16 mouse cellular contexts compared by ENCODE assay signal in the genomic region with DNA sequence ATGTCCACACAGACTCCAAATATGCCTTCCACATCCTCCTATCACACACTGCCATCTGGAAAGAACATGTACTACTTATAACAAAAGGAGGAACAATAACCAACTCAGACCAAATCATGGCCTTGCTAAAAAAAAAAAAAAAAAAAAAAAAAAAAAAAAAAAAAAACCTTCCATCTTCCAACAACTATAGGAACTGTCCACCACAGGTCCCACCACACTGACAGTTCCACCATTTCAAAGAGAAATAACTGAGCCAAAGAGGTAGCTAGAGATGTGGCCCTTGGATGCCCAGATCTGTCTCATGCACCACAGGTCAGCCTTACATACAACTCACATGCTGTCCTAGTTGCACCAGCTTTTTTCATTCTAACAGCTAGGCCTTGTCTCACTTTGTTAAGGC.
"Had no signal": no experiment of that assay in that cellular context is flagged by ENCODE, and none has a peak within 500 bp of the region (broad histone marks: within the 10 kb centered on the region; RNA-seq: fewer than 3 reads in every experiment).

No protein-coding gene starts in this region.

- H3K27me3 ChIP-seq: midbrain, embryonic 12.5 days; neural tube, embryonic 13.5 days; neural tube, embryonic 15.5 days had no signal

- DNase-seq: lung, adult 18-20 months; lung, embryonic 14.5 days; lung, postnatal 10 days; lung, postnatal 4 days; midbrain, embryonic 14.5 days; retina, postnatal 1 day; right cerebral cortex, adult 18-20 months; right cerebral cortex, postnatal 14 days; thymus, adult 2 months; thymus, postnatal 25 days; thymus, postnatal 4 days had no signal

- H3K9ac ChIP-seq: lung, embryonic 14.5 days; midbrain, embryonic 12.5 days; neural tube, embryonic 13.5 days; neural tube, embryonic 15.5 days had no signal

- H3K36me3 ChIP-seq: midbrain, embryonic 10.5 days; midbrain, embryonic 12.5 days; neural tube, embryonic 13.5 days; neural tube, embryonic 15.5 days had no signal

- H3K27ac ChIP-seq: midbrain, embryonic 10.5 days; midbrain, embryonic 12.5 days; neural tube, embryonic 13.5 days; neural tube, embryonic 15.5 days had no signal

- H3K9me3 ChIP-seq: midbrain, embryonic 12.5 days; neural tube, embryonic 13.5 days; neural tube, embryonic 15.5 days had no signal

- H3K4me3 ChIP-seq: midbrain, embryonic 10.5 days; midbrain, embryonic 12.5 days; myocyte; neural tube, embryonic 13.5 days; neural tube, embryonic 15.5 days had no signal
